Mouse (Mus musculus) C2C12 (cell line): ENCODE measurements at regions not wholly inside any gene's neighbourhood (a gene's known extent, or its start where the extent isn't known, plus 50 kb on each side); places are given as distances from the start of the nearest gene placed in this dataset.

ENCODE experiments used
- CTCF ChIP-seq: IDR thresholded peaks from one replicate; pipeline ENCODE4 v1.5.1; 2011; ENCODE audit not compliant: control insufficient read depth, insufficient read depth, insufficient read length
- FOSL1 ChIP-seq: IDR thresholded peaks from one replicate; pipeline ENCODE4 v1.8.0; 2011; ENCODE audit warnings: mild to moderate bottlenecking, low read length; ENCODE audit not compliant: poor library complexity, insufficient read depth, severe bottlenecking
- MYOD1 ChIP-seq: IDR thresholded peaks from one replicate; pipeline ENCODE4 v1.6.1; 2011; ENCODE audit warnings: low read depth; ENCODE audit not compliant: control insufficient read depth, insufficient read length

GRCm38 (mm10) chr14:72760123-72760522 is 50.3 kb upstream of the Fndc3a start:
- TF ChIP-seq CTCF (no peak), FOSL1 (no peak), MYOD1 (no peak)
